Mouse (Mus musculus) embryonic stem cell, embryonic (primary cell): Measurements from ENCODE around the gene H1f0.

ENCODE experiments used
- CTCF ChIA-PET, 4 experiments: fragments of 300-600 bp in 2 of 4; fragments of 350-600 bp in 2 of 4; sonication (Branson Sonifier 250); formaldehyde crosslinking; loops; one replicate each; lab custom pipeline; 2022; ENCODE audit warnings: inconsistent platforms in 2 of 4; lab: Charles Lee
- POLR2A ChIA-PET, 4 experiments: fragments of 300-600 bp in 2 of 4; fragments of 350-600 bp in 2 of 4; sonication (Branson Sonifier 250); formaldehyde crosslinking; loops; one replicate each; lab custom pipeline; 2022; ENCODE audit warnings: antibody characterized with exemption in 4 of 4, inconsistent platforms in 1 of 4; lab: Charles Lee

The H1f0 gene

GRCm38 (mm10) chr15:79065086-79065770 lies 37.0 kb downstream of the H1f0 start:
- ChIA-PET CTCF (interaction anchor here in 3 of 4 experiments (0.7 to 2.4 kb wide), 3 partner anchors 26 to 171 kb away, joined by 3 to 11 read pairs (median 3); no protein-coding TSS in a partner anchor), POLR2A (interaction anchor here in 3 of 4 experiments (0.7 to 4.8 kb wide), 18 partner anchors 9 to 150 kb away, joined by 3 to 23 read pairs (median 4); partner anchors contain the start of genes Eif3l (in 2 of the 3) and H1f0 (in 1 of the 3))

GRCm38 (mm10) chr15:79066276-79066675 lies 38.0 kb downstream of the H1f0 start:
- ChIA-PET POLR2A (interaction anchor here in 3 of 4 experiments (0.8 to 4.8 kb wide), 8 partner anchors 8 to 151 kb away, joined by 3 to 20 read pairs (median 8); partner anchors contain the start of genes Eif3l (in 2 of the 3) and H1f0 (in 1 of the 3)), CTCF (interaction anchor here in 2 of 4 experiments (0.5 to 2.4 kb wide), 4 partner anchors 27 to 742 kb away, joined by 3 to 11 read pairs (median 5); no protein-coding TSS in a partner anchor)

- ChIA-PET CTCF (interaction anchor here in 3 of 4 experiments (0.9 to 2.3 kb wide), 5 partner anchors 18 to 152 kb away, joined by 3 to 8 read pairs (median 3); no protein-coding TSS in a partner anchor), POLR2A (interaction anchor here in 2 of 4 experiments (0.6 to 2.6 kb wide), 7 partner anchors 13 to 603 kb away, joined by 3 to 17 read pairs (median 3); partner anchors contain the start of gene Tomm22 (in 1 of the 2))
Observed at GRCm38 (mm10) chr15:79067631-79068030, 39.4 kb downstream of the H1f0 start.

GRCm38 (mm10) chr15:79068416-79068815 lies 40.2 kb downstream of the H1f0 start:
- CTCF ChIA-PET, result interaction anchor here in 3 of 4 experiments (0.6 to 2.3 kb wide), 6 partner anchors 19 to 164 kb away, joined by 3 to 8 read pairs (median 4); no protein-coding TSS in a partner anchor

GRCm38 (mm10) chr15:79071117-79072039 lies 43.1 kb downstream of the H1f0 start:
- CTCF ChIA-PET, result interaction anchor here (0.5 to 2.6 kb wide), 52 partner anchors 9 to 1051 kb away, joined by 3 to 54 read pairs (median 4); partner anchors contain the start of genes 1700088E04Rik (in 2 of the 4), Ankrd54 (in 2 of the 4), Galr3 (in 1 of the 4) and Lgals1 (in 1 of the 4)
- POLR2A ChIA-PET, result interaction anchor here (0.5 to 2.0 kb wide), 19 partner anchors 9 to 487 kb away, joined by 3 to 12 read pairs (median 4); partner anchors contain the start of genes 1700088E04Rik (in 1 of the 4), Ankrd54 (in 1 of the 4), H1f0 (in 1 of the 4) and Polr2f (in 1 of the 4)

More at GRCm38 (mm10) chr15:79068416-79068815, 40.2 kb downstream of the H1f0 start:
- POLR2A ChIA-PET, result interaction anchor here in 2 of 4 experiments (0.6 to 2.6 kb wide), 7 partner anchors 14 to 602 kb away, joined by 3 to 17 read pairs (median 3); partner anchors contain the start of gene Tomm22 (in 1 of the 2)

- POLR2A ChIA-PET, result interaction anchor here in 3 of 4 experiments (0.6 to 2.9 kb wide), 11 partner anchors 8 to 1127 kb away, joined by 3 to 28 read pairs (median 5); partner anchors contain the start of genes Ankrd54 (in 2 of the 3) and Micall1 (in 1 of the 3)
- CTCF ChIA-PET, result interaction anchor here in 3 of 4 experiments (0.5 to 1.6 kb wide), 5 partner anchors 11 to 427 kb away, joined by 3 to 6 read pairs (median 5); partner anchors contain the start of gene Ankrd54 (in 1 of the 3)
Observed at GRCm38 (mm10) chr15:79073752-79074151, 45.5 kb downstream of the H1f0 start.

GRCm38 (mm10) chr15:79074446-79074845 lies 46.2 kb downstream of the H1f0 start:
- ChIA-PET POLR2A (interaction anchor here (0.6 to 2.9 kb wide), 20 partner anchors 9 to 1128 kb away, joined by 3 to 28 read pairs (median 4); partner anchors contain the start of genes Ankrd54 (in 2 of the 4) and Micall1 (in 2 of the 4)), CTCF (interaction anchor here in 2 of 4 experiments (0.5 to 1.6 kb wide), 7 partner anchors 11 to 171 kb away, joined by 3 to 6 read pairs (median 4); partner anchors contain the start of genes Ankrd54 (in 1 of the 2) and Pdxp (in 1 of the 2))

- ChIA-PET POLR2A (interaction anchor here (0.6 to 2.9 kb wide), 16 partner anchors 10 to 92 kb away, joined by 3 to 28 read pairs (median 4); partner anchors contain the start of genes Ankrd54 (in 2 of the 4) and Micall1 (in 1 of the 4)), CTCF (interaction anchor here in 1 of 4 experiments (1.0 to 1.6 kb wide), 5 partner anchors 12 to 172 kb away, joined by 3 to 6 read pairs (median 4); partner anchors contain the start of genes Ankrd54 and Pdxp)
Observed at GRCm38 (mm10) chr15:79074913-79075532, 46.8 kb downstream of the H1f0 start, which contains the start of gene Eif3l. Eif3l (plus strand) TSS chr15:79075179.

- ChIA-PET POLR2A (interaction anchor here in 3 of 4 experiments (0.6 to 4.2 kb wide), 7 partner anchors 10 to 444 kb away, joined by 3 to 21 read pairs (median 4); partner anchors contain the start of gene Ankrd54 (in 1 of the 3)), CTCF (no interaction called here)
Observed at GRCm38 (mm10) chr15:79075658-79076365, 47.6 kb downstream of the H1f0 start.

GRCm38 (mm10) chr15:79079567-79079966 lies 51.3 kb downstream of the H1f0 start:
- ChIA-PET POLR2A (interaction anchor here in 3 of 4 experiments (0.6 to 4.2 kb wide), 7 partner anchors 9 to 283 kb away, joined by 3 to 21 read pairs (median 4); no protein-coding TSS in a partner anchor), CTCF (interaction anchor here in 2 of 4 experiments (0.6 to 1.6 kb wide), 2 partner anchors 17 to 49 kb away, joined by 5 to 7 read pairs; partner anchors contain the start of gene Ankrd54 (in 1 of the 2))
